Mouse (Mus musculus): Measurements from ENCODE around the gene Cfap97d2.

The Cfap97d2 gene

DNA sequence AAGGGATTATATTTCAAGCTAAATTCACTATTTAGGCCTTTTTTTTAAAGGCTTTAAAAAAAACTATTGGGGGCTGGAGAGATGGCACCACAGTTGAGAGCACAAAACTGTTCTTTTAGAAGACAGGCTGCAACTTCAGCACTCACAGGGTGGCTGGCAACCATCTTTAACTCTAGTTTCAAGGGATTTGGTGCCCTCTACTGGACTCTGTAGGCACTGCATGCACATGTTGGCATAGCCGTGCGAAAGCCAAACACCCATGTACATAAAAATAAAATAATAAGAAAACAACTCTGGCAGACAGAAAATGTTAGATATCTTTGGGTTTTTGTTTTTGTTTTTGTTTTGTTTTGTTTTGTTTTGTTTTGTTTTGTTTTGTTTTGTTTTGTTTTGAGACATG lies 48.0 kb downstream of the Cfap97d2 start:
- peak; percentile 29 for DNase-seq

DNA sequence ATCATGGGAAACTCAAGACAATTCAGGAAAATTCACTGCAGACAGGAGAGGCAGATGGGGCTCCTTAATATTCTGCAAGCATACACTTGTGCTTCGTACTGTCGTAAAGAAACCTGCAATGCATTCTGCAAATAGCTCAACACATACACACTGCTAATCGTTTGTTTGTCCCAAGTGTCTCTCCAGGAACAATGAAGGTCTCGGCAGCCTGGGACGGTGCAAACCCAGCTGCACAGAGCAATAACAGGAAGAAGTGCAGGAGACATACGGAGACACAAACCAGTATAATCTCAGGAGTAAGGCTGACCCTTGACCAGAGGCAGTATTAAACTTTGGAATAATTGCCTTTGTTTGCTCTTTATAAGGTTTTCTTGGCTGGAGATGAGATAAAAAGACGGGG lies 50.8 kb downstream of the Cfap97d2 start:
- DNase-seq = no peak

DNA sequence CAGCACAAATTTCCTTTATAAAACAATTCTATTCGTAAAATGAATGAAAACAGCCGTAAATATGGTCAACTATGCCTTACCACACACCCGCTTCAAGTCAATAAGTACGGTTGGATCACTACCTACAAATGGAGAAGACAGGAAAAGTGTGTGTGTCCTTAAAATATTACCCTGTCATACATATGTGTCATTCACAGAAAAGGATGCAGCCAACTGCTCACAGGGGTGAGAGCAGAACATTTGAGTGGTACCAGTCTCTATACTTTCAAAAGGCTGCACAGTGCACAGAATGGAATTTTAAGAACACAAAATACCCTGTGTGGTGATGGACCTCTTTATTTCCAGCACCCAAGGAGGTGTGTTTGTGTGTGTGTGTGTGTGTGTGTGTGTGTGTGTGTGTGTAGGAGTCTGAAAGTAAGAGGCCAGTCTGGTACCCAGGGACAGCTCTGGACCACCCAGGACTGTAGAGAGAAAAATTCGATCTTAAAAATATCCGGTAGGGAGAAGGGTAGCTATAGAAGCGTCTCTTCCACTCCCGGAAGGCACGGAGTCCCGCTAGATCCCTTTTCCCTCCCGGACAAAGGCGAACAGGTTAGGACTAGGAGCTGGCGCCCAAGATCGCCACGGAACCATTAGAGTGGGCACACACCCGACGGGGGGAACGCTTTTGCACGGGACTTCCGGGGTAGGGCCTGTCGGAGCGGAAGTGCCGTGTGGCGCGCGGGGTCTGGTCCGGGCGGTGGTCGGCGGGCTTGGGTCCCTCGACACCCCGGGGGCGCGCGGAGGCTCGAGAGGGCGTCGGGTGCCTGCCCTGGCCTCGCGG lies 51.5 kb downstream of the Cfap97d2 start, which contains the start of gene Cdc16:
Cdc16 (plus strand) TSS at position 695 of the 823 bp plus-strand sequence.
- DNase-seq = peak; percentile 77

DNA sequence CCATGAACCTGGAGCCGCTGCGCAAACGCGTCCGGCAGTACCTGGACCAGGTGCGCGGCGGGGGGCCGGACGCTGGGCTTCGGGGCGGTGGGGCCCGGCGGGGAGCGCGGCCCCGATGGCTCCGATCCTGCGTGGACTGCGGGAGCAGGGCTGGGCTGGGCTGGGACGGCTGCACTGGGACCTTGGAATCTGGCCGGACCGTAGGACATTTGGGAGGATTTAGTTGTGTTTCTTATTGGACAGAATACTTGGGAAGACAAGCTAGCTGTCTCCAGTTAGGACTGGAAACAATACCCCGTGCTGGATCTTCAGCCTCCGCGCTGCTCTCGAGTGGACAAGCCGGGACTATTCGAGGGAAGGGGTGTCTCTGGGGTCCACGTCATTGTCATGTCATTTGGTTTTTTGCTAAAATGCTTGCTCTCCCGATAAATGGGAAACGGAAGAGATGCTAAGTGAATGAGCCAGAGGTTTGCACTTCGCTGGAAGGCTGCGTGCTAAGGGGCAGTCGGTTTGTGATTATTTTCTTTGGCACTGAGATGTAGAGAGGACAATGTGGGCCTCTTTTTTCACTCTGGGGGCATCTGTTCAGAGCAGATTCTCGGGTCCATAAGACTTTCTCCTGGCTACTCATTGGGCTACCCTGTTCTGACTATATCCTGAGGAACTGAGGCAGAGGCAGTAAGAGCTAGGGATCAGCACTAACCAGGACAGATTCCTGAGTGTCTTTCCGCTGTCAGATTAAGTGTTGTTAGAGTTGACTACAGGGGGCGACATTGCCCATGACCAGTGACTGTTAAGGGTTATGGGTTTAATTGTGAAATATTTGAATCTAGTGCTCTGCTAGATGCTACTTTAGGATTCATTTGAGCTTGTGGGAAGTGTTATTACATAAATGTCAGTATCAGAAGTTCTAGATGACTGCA lies 52.4 kb downstream of the Cfap97d2 start:
- peak; percentile 28 for DNase-seq

DNA sequence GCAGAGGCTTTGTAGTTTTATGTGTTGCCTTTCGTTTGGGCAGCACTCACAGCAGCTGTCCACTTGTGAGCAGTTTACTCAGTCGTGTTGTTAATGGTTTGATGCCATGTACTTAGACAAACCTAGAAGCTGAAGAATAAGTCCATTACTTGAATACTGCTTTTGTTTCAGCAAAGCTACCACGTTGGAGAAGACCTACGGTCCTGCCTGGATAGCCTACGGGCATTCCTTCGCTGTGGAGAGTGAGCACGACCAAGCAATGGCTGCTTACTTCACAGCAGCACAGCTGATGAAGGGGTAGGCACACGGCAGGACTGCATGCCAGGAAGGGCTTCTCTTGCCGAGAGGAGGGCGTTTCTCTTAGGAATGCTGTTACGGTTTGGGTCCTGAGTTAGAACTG lies 63.5 kb downstream of the Cfap97d2 start:
- no peak for DNase-seq

DNA sequence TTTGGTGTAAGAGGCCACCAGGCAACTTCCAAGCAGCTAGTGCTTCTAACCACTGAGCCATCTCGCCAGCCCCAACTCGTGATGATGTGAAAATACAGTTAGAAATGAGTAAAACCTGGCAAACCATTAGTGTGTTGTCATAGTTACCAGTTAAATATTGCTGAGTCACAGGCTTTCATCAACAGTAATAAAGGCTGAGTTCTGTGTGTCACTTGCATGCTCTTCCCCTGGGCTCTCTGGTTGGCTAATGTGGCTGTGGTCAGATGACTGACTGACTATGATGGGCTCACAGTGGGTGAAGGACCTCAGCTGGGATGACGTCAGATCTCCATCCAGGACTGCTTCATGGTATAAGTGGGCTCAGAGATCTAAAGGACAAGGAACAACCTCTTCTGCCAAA lies 74.8 kb downstream of the Cfap97d2 start:
- DNase-seq = no peak

DNA sequence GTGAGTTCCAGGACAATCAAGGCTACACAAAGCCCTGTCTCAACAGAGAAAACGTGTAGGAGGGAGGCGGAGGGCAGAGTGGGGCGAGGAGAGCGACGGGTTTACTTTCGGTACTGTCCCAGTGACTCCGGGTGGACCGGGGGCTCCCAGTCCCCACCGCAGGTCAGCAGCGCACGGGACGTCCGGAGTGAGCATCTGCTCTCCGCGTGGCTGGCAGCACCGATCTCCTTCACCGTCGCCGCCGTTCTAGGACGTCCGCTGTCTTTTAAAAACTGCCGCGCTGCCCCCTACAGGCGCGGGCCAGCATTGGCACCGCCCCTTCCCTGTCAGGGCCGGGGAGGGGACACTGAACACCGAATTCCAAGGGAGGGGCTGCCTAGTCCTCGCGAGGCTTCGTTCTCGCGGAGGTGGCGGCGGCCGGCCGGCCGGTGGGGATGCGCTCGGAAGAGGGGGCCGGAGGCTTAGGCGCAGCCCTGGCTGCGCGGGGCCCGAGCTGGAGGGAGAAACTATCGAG lies 79.6 kb downstream of the Cfap97d2 start, which contains the start of gene Upf3a:
Upf3a (plus strand) TSS at position 366 of the 514 bp plus-strand sequence.
- peak; percentile 92 for DNase-seq

DNA sequence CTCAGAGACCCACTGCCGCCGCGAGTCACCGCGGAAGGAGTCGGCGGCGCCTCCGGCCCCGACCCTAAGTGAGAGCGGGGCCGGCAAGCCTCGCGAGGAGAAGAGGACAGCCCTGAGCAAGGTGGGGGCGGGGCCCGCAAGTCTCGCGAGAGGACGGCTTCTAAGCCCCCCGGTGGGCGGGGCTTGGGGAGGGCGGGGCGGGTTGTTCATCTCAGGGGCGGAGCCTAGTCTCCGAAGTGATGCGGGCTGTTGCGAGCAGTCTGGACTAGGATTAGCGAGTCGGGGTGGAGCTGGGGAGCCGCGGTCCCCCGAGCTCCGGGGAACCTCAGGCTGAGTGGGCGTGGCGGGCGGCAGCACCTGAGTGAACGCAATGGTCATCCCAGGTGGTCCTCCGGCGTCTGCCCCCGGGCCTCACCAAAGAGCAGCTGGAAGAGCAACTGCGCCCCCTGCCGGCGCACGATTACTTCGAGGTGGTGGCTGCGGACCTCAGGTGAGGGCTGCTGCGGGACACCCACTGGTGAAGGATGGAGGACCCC lies 80.1 kb downstream of the Cfap97d2 start:
- peak; percentile 96 for DNase-seq

DNA sequence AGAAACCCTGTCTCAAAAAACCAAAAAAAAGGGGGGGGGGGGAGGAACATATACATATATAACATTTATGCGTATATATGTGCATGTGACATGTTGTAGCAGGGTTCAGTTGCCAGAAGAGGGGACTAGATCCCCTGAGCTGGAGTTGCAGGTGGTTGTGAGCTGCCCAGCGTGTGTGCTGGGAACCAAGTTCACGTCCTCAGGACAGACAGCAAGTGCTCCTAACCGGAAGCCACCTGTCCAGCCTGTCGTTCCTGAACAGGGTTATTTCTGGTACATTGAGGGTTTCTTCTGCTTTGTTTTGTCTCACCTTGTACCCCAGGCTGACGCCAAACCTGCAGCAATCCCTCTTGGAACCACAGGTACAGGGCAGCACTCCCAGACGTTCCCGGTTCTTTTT lies 83.9 kb downstream of the Cfap97d2 start:
- no peak for DNase-seq
